Mouse (Mus musculus) testis, adult 2 months (tissue): ENCODE measurements around the gene Nat8f1.
"Not testable (repeated sequence)": the region's sequence is repeated elsewhere in the genome, so short reads cannot be mapped to it uniquely, and the experiment has no call there.

Source experiments
- CTCF ChIP-seq: fragments of 200-500 bp; IDR thresholded peaks from 2 replicates; pipeline ENCODE4 v1.5.1; 2012; ENCODE audit warnings: low read depth, mild to moderate bottlenecking, inconsistent platforms, low read length, moderate library complexity; ENCODE audit not compliant: control insufficient read depth, insufficient read depth, insufficient replicate concordance
- POLR2A ChIP-seq: fragments of 200-500 bp; IDR thresholded peaks from 2 replicates; pipeline ENCODE4 v1.6.1; 2012; ENCODE audit warnings: low read depth, mild to moderate bottlenecking, inconsistent platforms, low read length, moderate library complexity; ENCODE audit not compliant: control insufficient read depth

- not testable (repeated sequence) for TF ChIP-seq CTCF, POLR2A
These were observed 2.9 kb upstream of the Nat8f1 start for GRCm38 (mm10) chr6:85918341-85918740.
